Mouse (Mus musculus) bone marrow, adult 2 months (tissue): ENCODE data around the gene Zfp488. TPM values are rescaled to one million over a fixed set of nuclear protein-coding genes. Genes with fewer than 3 reads are reported as not detected.

ENCODE experiments used
- H3K27ac ChIP-seq: fragments of 200-500 bp; 2 replicates; pipeline ENCODE4 v1.5.1; 2012; ENCODE audit warnings: low read depth, mild to moderate bottlenecking, control low read depth, inconsistent platforms, low read length; ENCODE audit not compliant: control insufficient read depth, poor library complexity, insufficient read depth
- H3K4me1 ChIP-seq: fragments of 200-500 bp; 2 replicates; pipeline ENCODE4 v1.6.1; 2011; ENCODE audit warnings: low read length; ENCODE audit not compliant: control insufficient read depth, insufficient read depth
- H3K4me3 ChIP-seq: fragments of 200-500 bp; replicated peaks from 2 replicates; pipeline ENCODE3; 2011; ENCODE audit warnings: mild to moderate bottlenecking, low read depth, low read length, control low read depth; ENCODE audit not compliant: control insufficient read depth
- CTCF ChIP-seq: fragments of 200-500 bp; IDR thresholded peaks from 2 replicates; pipeline ENCODE4 v1.5.1; 2011; ENCODE audit warnings: low read length, control low read depth; ENCODE audit not compliant: control insufficient read depth, insufficient read depth
- POLR2A ChIP-seq: fragments of 200-500 bp; IDR thresholded peaks from 2 replicates; pipeline ENCODE4 v1.6.1; 2011; ENCODE audit warnings: low read depth, mild to moderate bottlenecking, control low read depth, low read length, borderline replicate concordance; ENCODE audit not compliant: control insufficient read depth
- WGBS: fragments of 180-500 bp; shearing (Covaris S2); methylation state at CpG from one replicate; pipeline ENCODE4 v1.1.7; 2018; 5-methylcytosine and 5-hydroxymethylcytosine counted together
- polyA plus RNA-seq: library from polyadenylated mRNA; stranded (reverse); fragments of >200 nt; gene quantifications from 2 replicates; pipeline ENCODE4 v1.2.4, GENCODE M21; 2011; ENCODE audit warnings: low replicate concordance; ENCODE audit not compliant: missing spikeins, insufficient read depth, insufficient read length

Zfp488 gene
- polyA plus RNA-seq, 1 experiment = not detected

DNA sequence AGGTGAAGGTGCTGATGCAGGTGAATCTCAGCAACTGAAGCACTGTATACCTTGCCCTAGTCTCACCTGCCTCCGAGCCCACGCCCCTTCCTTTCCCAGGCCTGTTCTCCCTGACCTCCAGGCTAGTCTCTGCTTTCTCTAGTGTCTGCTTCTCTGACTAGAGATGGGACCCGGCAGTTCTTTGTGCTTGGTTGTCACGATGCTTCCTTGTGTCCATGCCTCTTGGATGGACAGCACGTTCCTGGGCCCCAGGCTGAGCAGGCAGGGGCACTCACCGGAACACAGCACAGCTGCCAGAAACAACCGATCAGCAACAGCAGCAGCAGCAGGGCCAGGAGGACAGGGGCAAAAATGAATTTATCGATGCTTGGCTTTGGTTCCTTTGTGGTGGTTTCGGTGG lies 14.5 kb upstream of the Zfp488 start:
- Histone ChIP-seq H3K4me1 (no peaks in the 10 kb centered on the region), H3K4me3 (no peak overlapping the region), H3K27ac (no peak overlapping the region)
- WGBS = 86% methylated on average over 9 of the region's 9 CpGs
- TF ChIP-seq CTCF (no peak), POLR2A (no peak)

DNA sequence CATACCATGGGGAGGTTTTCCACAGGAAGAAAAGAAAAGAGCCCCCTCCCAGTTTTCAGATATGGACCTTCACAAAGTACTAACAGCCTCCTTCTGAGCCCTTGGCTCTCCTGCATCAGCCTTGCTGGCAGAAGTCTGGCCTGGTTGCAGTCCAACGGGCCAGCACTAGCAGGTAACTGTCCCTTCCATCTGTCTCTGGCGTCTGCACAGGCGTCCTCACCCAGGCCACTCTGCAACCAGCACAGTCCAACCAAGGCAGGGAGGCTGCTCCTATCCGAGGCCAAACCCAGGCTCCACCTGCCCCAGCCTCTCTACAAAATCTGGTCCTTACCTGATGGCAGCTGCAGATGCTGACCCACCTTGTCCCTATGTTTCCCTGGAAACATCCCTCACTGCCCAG lies 13.4 kb upstream of the Zfp488 start:
- WGBS = 63% methylated on average over 4 of the region's 4 CpGs
- H3K4me3 ChIP-seq = no peak overlapping the region

DNA sequence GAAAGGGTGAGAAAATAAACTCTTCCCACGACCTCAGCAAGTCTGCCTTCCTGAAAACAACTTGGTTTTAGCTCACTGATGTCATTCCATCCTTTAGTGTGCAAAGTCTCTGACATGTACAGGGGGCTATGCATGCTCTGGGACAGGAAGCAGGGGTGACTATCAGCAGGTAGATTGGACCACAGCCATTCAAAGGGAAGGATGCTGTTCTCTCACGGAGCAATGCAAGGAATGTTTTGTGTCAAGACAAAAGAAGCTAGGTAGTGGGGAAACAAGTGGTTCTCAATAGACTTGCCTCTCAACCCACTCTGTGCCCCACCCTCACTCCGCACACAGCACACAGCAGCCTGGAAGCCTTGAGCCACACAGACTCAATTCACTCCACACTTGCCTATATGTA lies 10.6 kb upstream of the Zfp488 start:
- no peak overlapping the region for H3K27ac ChIP-seq
- WGBS = 48% methylated on average over 3 of the region's 3 CpGs

More for the DNA sequence above, 13.4 kb upstream of the Zfp488 start:
- TF ChIP-seq CTCF (no peak), POLR2A (no peak)
- Histone ChIP-seq H3K4me1 (no peaks in the 10 kb centered on the region), H3K27ac (no peak overlapping the region)

DNA sequence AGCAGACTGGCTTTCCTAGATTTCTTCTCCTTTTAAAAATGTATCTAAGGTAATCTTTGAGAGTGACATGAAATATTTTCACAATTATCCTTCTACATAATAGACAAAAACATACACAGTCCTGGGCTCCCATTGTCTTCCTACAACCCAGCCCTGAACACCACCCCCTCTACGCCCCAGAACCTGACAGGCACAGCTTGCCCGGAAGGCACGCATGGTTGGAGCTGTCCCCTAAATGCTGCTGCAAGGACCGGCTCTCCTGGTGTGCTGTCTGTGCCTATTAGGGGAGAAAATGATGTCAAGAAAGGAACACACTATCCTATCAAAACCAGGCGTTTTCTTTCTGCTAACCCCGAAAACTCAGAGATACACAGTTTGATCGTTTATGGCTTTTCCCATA lies 816 bp downstream of the Zfp488 start:
- WGBS = 48% methylated on average over 7 of the region's 7 CpGs
- Histone ChIP-seq H3K27ac (no peak overlapping the region), H3K4me1 (no peaks in the 10 kb centered on the region), H3K4me3 (no peak overlapping the region)
- no peak for TF ChIP-seq CTCF
- TF ChIP-seq POLR2A = no peak

More for the DNA sequence above, 10.6 kb upstream of the Zfp488 start:
- no peaks in the 10 kb centered on the region for H3K4me1 ChIP-seq
- no peak overlapping the region for H3K4me3 ChIP-seq
- no peak for TF ChIP-seq POLR2A
- TF ChIP-seq CTCF = no peak

DNA sequence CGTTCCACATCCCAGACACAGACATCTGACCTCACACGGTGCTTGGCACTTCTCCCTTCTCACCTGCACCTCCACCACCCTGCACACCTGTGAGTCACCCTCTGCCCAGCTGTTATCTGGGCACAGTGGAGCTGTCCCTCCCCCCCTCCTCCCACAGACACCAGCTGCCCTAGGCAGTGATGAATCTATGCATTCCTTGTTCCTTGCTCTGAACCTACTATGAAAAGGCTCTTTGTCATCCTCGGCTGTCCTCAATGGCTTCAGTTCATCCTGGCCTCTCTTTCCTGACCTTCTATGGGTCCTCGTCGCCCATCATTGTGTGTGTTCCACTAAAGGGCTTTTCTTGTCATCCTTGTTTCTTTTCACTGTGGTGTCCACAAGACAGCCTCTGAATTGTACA lies 3.8 kb downstream of the Zfp488 start:
- 67% methylated on average over 5 of the region's 5 CpGs for WGBS
- Histone ChIP-seq H3K4me1 (no peaks in the 10 kb centered on the region), H3K4me3 (no peak overlapping the region), H3K27ac (no peak overlapping the region)
- no peak for TF ChIP-seq CTCF
- TF ChIP-seq POLR2A = no peak

DNA sequence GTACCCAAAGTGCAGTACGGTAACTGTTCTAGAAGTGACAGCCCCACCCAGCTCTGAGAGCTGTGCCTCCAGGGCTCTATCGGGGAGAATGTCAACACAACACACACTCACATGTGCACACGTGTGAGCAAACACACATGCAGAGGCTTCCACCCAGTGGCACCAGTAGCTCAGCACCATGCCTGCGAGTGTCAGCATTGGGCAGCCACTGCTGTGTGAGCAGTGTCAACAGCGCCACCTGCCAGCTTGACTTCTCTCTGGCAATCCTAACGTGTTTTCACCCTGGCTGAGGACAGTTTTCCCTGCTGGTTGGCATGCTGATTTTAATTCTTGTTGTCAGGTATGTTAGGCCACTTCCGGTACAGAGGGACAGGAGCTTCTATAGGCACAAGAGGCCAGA lies 5.9 kb downstream of the Zfp488 start:
- TF ChIP-seq POLR2A (no peak), CTCF (no peak)
- Histone ChIP-seq H3K4me1 (no peaks in the 10 kb centered on the region), H3K27ac (no peak overlapping the region), H3K4me3 (no peak overlapping the region)
- WGBS = 52% methylated on average over 7 of the region's 7 CpGs

DNA sequence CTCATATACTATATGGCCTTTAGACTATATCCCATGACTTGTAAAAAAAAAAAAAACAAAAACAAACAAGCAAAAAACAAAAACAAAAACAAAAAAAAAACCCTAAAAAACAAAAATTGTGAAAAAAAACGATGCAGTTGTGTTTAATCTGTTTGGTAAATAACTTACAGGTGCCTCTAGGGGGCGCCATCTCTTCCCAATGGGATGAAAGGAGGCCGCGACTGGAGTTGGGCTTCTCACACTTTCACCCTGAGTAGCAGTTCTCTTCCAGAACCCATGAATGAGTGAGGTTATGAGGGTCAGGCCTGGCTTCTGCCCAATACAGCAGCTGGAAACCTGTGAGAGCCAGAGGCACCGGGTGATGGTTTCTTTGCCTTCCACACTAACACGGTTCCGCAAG lies 12.9 kb downstream of the Zfp488 start:
- TF ChIP-seq POLR2A = no peak
- TF ChIP-seq CTCF = no peak
- no peak overlapping the region for H3K4me3 ChIP-seq
- 72% methylated on average over 7 of the region's 7 CpGs for WGBS

DNA sequence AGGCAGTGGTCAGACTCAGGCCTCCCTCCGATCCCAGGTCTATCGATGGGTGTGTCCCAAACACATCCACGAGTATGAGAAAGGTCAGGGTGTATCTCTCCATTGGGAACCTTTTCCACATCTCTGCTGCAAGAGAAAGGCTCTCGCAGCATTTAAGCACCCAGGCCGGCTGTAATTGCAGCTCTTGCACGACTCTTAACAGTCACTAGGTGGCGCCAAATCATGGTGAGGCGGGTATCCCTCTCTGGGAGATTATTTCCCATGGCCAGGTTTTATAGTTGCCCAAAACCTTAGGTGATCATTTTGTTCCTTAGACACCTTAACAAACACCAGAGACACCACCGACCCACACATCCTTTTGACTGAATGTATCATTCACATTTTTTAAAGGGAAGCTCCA lies 19.2 kb downstream of the Zfp488 start:
- H3K4me1 ChIP-seq = no peaks in the 10 kb centered on the region
- no peak for TF ChIP-seq POLR2A
- peak; percentile 24; the same call in 1 of the 2 replicates for TF ChIP-seq CTCF
- no peak overlapping the region for H3K27ac ChIP-seq
- H3K4me3 ChIP-seq = no peak overlapping the region
- 11% methylated on average over 9 of the region's 9 CpGs for WGBS

More for the DNA sequence above, 12.9 kb downstream of the Zfp488 start:
- Histone ChIP-seq H3K4me1 (no peaks in the 10 kb centered on the region), H3K27ac (no peak overlapping the region)

DNA sequence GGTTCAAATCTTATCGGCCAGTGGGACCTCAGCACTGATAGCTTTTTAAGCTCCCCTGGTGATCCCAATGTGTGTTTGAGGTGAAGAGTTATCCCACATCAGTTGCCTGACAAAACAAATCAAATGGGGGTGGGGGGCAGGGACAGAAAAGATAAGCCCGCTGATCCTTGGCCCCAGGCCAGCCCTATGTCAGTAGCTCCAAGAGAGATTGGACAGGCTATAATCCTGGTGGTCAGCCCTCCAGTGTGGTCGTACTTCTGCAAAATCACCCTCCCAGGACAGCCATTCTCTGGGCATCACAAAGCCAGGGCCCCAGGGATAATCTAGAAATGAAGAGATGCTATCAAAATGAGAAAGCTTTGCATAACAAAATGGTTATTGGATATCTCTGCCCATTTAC lies 19.7 kb downstream of the Zfp488 start:
- H3K4me3 ChIP-seq = no peak overlapping the region
- TF ChIP-seq POLR2A (no peak), CTCF (no peak)
- no peaks in the 10 kb centered on the region for H3K4me1 ChIP-seq
- WGBS = 69% methylated on average over 3 of the region's 3 CpGs
- no peak overlapping the region for H3K27ac ChIP-seq
